Mouse (Mus musculus): ENCODE results near the gene Chtop. TPM values are rescaled to one million over a fixed set of nuclear protein-coding genes. Genes with fewer than 3 reads are reported as not detected.

Chtop gene
- polyA plus RNA-seq, 1 experiment = 151 TPM

DNA sequence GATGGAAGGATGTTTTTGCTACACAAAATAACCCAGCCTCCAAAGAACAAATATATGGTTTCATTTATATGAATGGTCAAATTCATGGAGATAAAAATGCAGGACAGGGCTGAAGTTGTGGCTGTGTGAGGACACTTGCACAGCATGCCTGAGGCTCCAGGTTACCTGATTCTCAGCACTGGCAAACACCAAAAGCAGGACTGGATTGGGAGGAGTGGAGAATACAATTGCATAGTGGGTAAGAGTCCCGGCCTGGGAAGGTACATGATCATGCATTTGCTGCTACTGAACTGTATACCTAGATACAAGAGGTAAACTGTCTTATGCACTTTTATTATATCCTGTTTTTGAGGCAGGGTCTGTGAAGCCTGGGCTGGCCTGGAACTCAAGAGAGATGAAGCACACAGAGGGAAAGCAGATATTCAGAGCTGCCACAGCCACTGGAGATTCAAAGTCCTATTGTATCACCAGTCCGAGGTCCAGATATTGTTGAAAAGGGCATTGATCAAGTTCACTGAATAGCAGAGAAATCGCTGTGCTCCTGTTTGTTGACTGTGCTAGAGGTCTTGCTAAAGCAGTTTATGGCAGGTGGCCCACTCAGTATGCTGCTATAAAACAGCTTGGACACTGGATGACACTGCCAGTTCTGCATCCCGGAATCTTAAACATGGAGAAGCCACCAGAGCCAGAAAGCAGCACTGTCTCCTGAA is 15.3 kb downstream of the Chtop start:
- TF ChIP-seq CTCF (IDR thresholded peaks at IDR 0.05; ENCODE audit: borderline replicate concordance, insufficient read depth, low read depth, low read length) (no peak), POLR2A (IDR thresholded peaks at IDR 0.05; ENCODE audit: borderline replicate concordance, insufficient read depth, low read length) (no peak)
- 37% methylated on average over 4 of the region's 4 CpGs for WGBS
- peaks cover 11% of the 10 kb centered on the region for H3K4me1 ChIP-seq (ENCODE audit: control insufficient read depth, insufficient read depth, low read length)
- DNase-seq = peak in 1 of 2 experiments; percentile 43
- no peak overlapping the region for H3K27ac ChIP-seq (ENCODE audit: insufficient read depth, low read length)
- no peak overlapping the region for H3K4me3 ChIP-seq (replicated peaks; ENCODE audit: insufficient read depth, low read depth, low read length)
- no peaks in the 10 kb centered on the region for H3K27me3 ChIP-seq (ENCODE audit: control insufficient read depth, insufficient read depth, low read length)

DNA sequence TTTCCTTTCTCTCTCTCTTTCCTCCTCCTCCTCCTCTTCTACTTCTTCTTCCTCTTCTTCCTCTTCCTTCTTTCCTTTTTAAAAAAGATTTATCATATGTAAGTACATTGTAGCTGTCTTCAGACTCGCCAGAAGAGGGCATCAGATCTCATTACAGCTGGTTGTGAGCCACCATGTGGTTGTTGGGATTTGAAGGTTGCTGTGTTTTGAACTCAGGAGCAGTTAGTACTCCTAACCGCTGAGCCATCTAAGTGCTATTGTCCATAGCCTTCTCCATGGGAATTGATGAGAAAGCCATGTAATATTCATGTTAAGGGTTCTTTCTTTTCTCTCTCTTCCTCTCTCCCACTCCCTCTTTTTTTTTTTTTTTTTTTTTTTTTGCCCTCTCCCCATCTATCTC is 17.9 kb downstream of the Chtop start:
- H3K4me1 ChIP-seq (ENCODE audit: control insufficient read depth, insufficient read depth, low read length) = peaks cover 7% of the 10 kb centered on the region
- 40% methylated on average over 2 of the region's 2 CpGs for WGBS
- peak in 1 of 2 experiments; percentile 53 for DNase-seq
- H3K4me3 ChIP-seq (replicated peaks; ENCODE audit: insufficient read depth, low read depth, low read length) = no peak overlapping the region
- H3K27ac ChIP-seq (ENCODE audit: insufficient read depth, low read length) = no peak overlapping the region
- TF ChIP-seq POLR2A (IDR thresholded peaks at IDR 0.05; ENCODE audit: borderline replicate concordance, insufficient read depth, low read length) (no peak), CTCF (IDR thresholded peaks at IDR 0.05; ENCODE audit: borderline replicate concordance, insufficient read depth, low read depth, low read length) (no peak)
- no peaks in the 10 kb centered on the region for H3K27me3 ChIP-seq (ENCODE audit: control insufficient read depth, insufficient read depth, low read length)

DNA sequence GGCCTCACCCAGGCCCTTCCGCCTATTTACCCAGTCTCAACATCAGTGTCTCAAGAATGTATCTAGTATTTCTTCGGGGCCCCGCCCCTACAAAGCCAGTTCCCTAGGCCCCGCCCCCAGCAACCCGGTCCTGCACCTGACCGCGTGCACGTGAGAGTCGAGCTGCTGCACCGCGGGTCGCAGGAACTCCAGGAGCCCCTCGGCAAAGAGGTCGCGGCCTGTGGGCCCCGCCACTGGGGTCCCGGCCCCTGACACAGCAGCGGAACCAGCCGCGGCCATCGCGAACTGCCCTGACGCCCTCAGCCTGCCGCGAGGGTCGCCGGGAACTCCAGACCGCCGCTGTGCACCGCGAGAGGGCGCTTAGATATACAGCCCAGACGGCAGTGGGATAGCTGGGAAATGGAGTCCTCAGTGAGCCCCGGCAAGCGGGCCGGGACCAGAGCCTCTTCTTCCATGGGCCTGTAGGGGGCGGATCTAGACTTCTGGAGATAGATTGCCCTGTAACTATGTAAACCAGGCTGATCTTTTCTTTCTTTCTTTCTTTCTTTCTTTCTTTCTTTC is 18.5 kb downstream of the Chtop start, which contains the start of gene Snapin:
TSS of gene Snapin (minus strand) at position 338 of the 561 bp plus-strand sequence.
- H3K27me3 ChIP-seq (ENCODE audit: control insufficient read depth, insufficient read depth, low read length) = no peaks in the 10 kb centered on the region
- DNase-seq = peak; percentile 93 to 95
- peak within 1 kb of the TSS; percentile 93 for H3K4me3 ChIP-seq (replicated peaks; ENCODE audit: insufficient read depth, low read depth, low read length)
- WGBS = under 1% methylated on average over 37 of the region's 37 CpGs
- TF ChIP-seq POLR2A (IDR thresholded peaks at IDR 0.05; ENCODE audit: borderline replicate concordance, insufficient read depth, low read length) (peak; percentile 83), CTCF (IDR thresholded peaks at IDR 0.05; ENCODE audit: borderline replicate concordance, insufficient read depth, low read depth, low read length) (peak; percentile 81)
- peak within 1 kb of the TSS; percentile 62 for H3K27ac ChIP-seq (ENCODE audit: insufficient read depth, low read length)
- peaks cover 5% of the 10 kb centered on the region; the same call in 1 of the 2 replicates for H3K4me1 ChIP-seq (ENCODE audit: control insufficient read depth, insufficient read depth, low read length)

DNA sequence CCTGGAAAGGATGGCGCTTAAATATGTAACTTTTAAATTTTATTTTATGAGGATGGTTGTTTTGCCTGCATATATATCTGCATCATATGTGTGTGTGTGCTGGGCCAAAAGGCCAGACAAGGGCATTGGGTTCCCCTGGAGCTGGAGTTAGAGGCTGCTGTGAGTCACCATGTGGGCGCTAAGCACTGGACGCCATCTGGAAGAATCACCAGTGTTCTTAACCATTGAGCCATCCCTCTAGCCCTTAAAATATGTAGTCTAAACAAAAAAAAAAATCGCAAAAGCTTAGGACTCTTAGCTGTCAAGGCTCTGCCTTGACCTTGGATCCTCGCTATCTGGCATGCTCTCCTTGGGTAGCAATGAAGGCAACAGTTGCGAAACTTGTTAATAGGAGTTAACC is 20.7 kb downstream of the Chtop start:
- 86% methylated on average over 6 of the region's 6 CpGs for WGBS
- TF ChIP-seq POLR2A (IDR thresholded peaks at IDR 0.05; ENCODE audit: borderline replicate concordance, insufficient read depth, low read length) (no peak), CTCF (IDR thresholded peaks at IDR 0.05; ENCODE audit: borderline replicate concordance, insufficient read depth, low read depth, low read length) (no peak)

DNA sequence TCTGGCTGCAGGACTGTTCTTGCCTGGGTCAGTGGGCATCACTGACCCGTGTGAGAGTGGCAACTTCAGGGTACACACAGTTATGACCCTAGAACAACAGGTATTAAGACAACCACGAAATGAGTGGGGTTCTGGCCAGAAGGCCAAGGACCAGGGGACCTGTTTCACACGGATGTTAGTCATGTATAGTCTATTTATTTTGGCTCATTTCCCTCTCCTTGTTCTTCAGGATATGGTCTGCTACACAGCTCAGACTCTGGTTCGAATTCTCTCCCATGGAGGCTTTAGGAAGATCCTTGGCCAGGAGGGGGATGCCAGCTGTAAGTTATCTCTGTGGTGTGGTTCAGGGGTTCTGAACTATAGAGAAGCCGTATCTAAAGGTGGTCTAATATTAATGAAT is 22.3 kb downstream of the Chtop start:
- Histone ChIP-seq H3K4me3 (replicated peaks; ENCODE audit: insufficient read depth, low read depth, low read length) (no peak overlapping the region), H3K27me3 (ENCODE audit: control insufficient read depth, insufficient read depth, low read length) (no peaks in the 10 kb centered on the region), H3K4me1 (ENCODE audit: control insufficient read depth, insufficient read depth, low read length) (peaks cover 5% of the 10 kb centered on the region; the same call in 1 of the 2 replicates), H3K27ac (ENCODE audit: insufficient read depth, low read length) (no peak overlapping the region)
- no peak for TF ChIP-seq CTCF (IDR thresholded peaks at IDR 0.05; ENCODE audit: borderline replicate concordance, insufficient read depth, low read depth, low read length)
- no peak for TF ChIP-seq POLR2A (IDR thresholded peaks at IDR 0.05; ENCODE audit: borderline replicate concordance, insufficient read depth, low read length)
- no peak for DNase-seq
- 71% methylated on average over 5 of the region's 5 CpGs for WGBS

More for the DNA sequence above, 20.7 kb downstream of the Chtop start:
- Histone ChIP-seq H3K4me1 (ENCODE audit: control insufficient read depth, insufficient read depth, low read length) (peaks cover 5% of the 10 kb centered on the region; the same call in 1 of the 2 replicates), H3K27ac (ENCODE audit: insufficient read depth, low read length) (no peak overlapping the region), H3K4me3 (replicated peaks; ENCODE audit: insufficient read depth, low read depth, low read length) (no peak overlapping the region), H3K27me3 (ENCODE audit: control insufficient read depth, insufficient read depth, low read length) (no peaks in the 10 kb centered on the region)
- no peak for DNase-seq

DNA sequence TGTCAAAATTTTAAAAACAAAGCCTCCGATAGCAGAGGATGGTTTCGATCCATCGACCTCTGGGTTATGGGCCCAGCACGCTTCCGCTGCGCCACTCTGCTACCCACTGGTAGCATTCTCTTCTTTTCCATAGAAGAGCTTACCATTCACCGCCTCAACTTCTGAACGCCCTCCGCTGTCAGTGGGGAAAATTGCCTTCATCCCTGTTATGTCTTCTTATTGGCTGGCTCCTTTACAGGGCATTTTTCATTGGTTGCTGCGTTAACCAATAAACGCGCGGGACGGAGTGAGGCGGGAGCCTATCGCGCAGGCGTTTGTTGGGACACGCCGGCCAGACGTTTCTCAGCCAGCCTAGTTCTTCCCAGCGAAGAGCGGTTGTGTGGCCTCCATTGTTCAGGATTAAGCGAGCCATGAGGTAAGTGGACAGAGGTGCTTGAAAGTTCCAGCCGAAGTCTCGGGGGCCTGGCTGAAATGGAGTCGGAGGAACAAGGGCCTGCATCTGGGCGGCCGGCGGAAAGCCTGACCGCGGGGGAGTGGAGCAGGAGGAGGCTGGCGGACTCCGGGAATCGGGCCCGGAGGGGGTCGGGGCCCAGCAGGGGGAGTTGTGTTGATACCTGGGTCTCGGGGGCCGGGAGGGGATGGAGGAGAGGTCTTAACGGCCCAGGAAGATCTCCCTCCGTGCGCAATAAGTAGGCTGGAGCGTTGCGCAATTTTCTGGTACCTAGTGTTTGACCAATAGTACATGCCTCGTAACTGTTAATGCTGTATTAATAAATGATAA is 33.3 kb downstream of the Chtop start, which contains the start of gene Ilf2:
TSS of gene Ilf2 (plus strand) at position 296 of the 781 bp plus-strand sequence.
- Histone ChIP-seq H3K27ac (ENCODE audit: insufficient read depth, low read length) (peak within 1 kb of the TSS; percentile 36; the same call in 1 of the 2 replicates), H3K4me3 (replicated peaks; ENCODE audit: insufficient read depth, low read depth, low read length) (peak within 1 kb of the TSS; percentile 78), H3K27me3 (ENCODE audit: control insufficient read depth, insufficient read depth, low read length) (no peaks in the 10 kb centered on the region), H3K4me1 (ENCODE audit: control insufficient read depth, insufficient read depth, low read length) (no peaks in the 10 kb centered on the region; the same call in 1 of the 2 replicates)
- TF ChIP-seq POLR2A (IDR thresholded peaks at IDR 0.05; ENCODE audit: borderline replicate concordance, insufficient read depth, low read length) = peak; percentile 89; the same call in 1 of the 2 replicates
- peak; percentile 44; the same call in 1 of the 2 replicates for TF ChIP-seq CTCF (IDR thresholded peaks at IDR 0.05; ENCODE audit: borderline replicate concordance, insufficient read depth, low read depth, low read length)
- under 1% methylated on average over 45 of the region's 45 CpGs for WGBS
- peak; percentile 96 to 98 for DNase-seq

DNA sequence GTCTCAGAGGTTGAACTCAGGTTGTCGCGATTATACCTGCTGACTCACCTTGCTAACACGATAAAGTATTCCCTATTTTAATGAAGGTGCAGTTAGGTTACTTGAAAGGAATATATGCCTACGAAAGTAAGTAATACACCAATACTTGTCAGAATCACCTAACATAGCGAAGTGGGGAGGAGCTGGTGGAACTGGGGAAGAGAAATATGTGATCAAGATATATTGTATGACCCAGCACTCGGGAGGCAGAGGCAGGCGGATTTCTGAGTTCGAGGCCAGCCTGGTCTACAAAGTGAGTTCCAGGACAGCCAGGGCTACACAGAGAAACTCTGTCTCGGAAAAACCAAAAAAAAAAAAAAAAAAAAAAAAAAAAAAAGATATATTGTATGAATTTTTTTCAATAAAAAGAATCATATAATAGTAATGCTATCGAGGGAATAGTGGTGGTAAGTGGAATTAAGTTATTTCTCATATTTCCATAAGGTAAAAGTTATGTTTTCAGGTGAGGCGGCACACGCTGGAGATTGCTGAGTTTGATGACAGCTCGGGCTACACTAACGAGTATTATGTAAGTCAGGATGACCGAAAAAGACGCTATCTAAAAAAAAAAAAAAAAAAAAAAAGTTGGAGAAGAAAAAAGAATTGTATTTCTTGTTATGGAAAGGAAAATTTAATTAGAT is 34.0 kb downstream of the Chtop start:
- peak; percentile 44 to 51 for DNase-seq
- TF ChIP-seq POLR2A (IDR thresholded peaks at IDR 0.05; ENCODE audit: borderline replicate concordance, insufficient read depth, low read length) (no peak), CTCF (IDR thresholded peaks at IDR 0.05; ENCODE audit: borderline replicate concordance, insufficient read depth, low read depth, low read length) (no peak)
- Histone ChIP-seq H3K4me3 (replicated peaks; ENCODE audit: insufficient read depth, low read depth, low read length) (peak overlapping the region; percentile 63), H3K27me3 (ENCODE audit: control insufficient read depth, insufficient read depth, low read length) (no peaks in the 10 kb centered on the region), H3K27ac (ENCODE audit: insufficient read depth, low read length) (no peak overlapping the region), H3K4me1 (ENCODE audit: control insufficient read depth, insufficient read depth, low read length) (no peaks in the 10 kb centered on the region; the same call in 1 of the 2 replicates)
- 22% methylated on average over 16 of the region's 16 CpGs for WGBS

Measured in cerebellum, adult 2 months (tissue).